15 mouse cellular contexts compared by ENCODE assay signal in genomic region chr6:141590598-141591200, GRCm38 (mm10). TPM values are rescaled to one million over a fixed set of nuclear protein-coding genes. Genes with fewer than 3 reads are reported as not detected.
"Had no signal": no experiment of that assay in that cellular context is flagged by ENCODE, and none has a peak within 500 bp of the region (broad histone marks: within the 10 kb centered on the region; RNA-seq: fewer than 3 reads in every experiment).

No protein-coding gene starts in this region.

RNA-seq across cellular contexts. Expression of gene Slco1b2, which starts 38.6 kb away (rescaled TPM):
- total RNA-seq: megakaryocyte progenitor cell, adult 5-6 weeks; midbrain, postnatal 0 days; monocyte, adult 5-6 weeks; neutrophil, adult 5-6 weeks had no signal
- polyA plus RNA-seq: lung, embryonic 15.5 days; macrophage; midbrain, embryonic 11.5 days; midbrain, embryonic 13.5 days; midbrain, embryonic 15.5 days; midbrain, postnatal 0 days; neural tube, embryonic 12.5 days; neural tube, embryonic 14.5 days; spleen, adult 2 months; testis, adult 2 months; thymus, adult 2 months; urinary bladder, adult 2 months had no signal
